Mouse (Mus musculus) midbrain, postnatal 0 days (tissue): ENCODE results near the gene Sdk2. TPM values are rescaled to one million over a fixed set of nuclear protein-coding genes. Genes with fewer than 3 reads are reported as not detected.

Experiments
- ATAC-seq: fragments of 200-750 bp; cut with Nextera tagmentation; 2 replicates; pipeline ENCODE4 v1.8.0; 2017; ENCODE audit warnings: moderate number of reproducible peaks, mild to moderate bottlenecking, moderate TSS enrichment, moderate library complexity; ENCODE audit not compliant: low FRiP score
- DNase-seq: peaks from one replicate; pipeline ENCODE4 v3.0.0-alpha.2; 2015; ENCODE audit warnings: low spot score
- H3K27ac ChIP-seq: fragments of 300-500 bp; sonication (generic); 2 replicates; pipeline ENCODE4 v1.5.1; 2014; ENCODE audit warnings: low read depth, mild to moderate bottlenecking, low read length, mixed read lengths
- H3K27me3 ChIP-seq: fragments of 300-500 bp; sonication (generic); 2 replicates; pipeline ENCODE4 v1.6.1; 2014; ENCODE audit warnings: low read length, control low read depth, mixed read lengths; ENCODE audit not compliant: insufficient read depth
- H3K36me3 ChIP-seq: fragments of 300-500 bp; sonication (generic); 2 replicates; pipeline ENCODE4 v1.6.1; 2014; ENCODE audit warnings: low read length, control low read depth, mixed read lengths; ENCODE audit not compliant: insufficient read depth
- H3K4me1 ChIP-seq: fragments of 300-500 bp; sonication (generic); 2 replicates; pipeline ENCODE4 v1.6.1; 2014; ENCODE audit warnings: mild to moderate bottlenecking, control low read depth, antibody characterized with exemption, low read length, mixed read lengths; ENCODE audit not compliant: insufficient read depth
- H3K4me2 ChIP-seq: fragments of 300-500 bp; sonication (generic); 2 replicates; pipeline ENCODE4 v1.6.1; 2014; ENCODE audit warnings: low read depth, mild to moderate bottlenecking, low read length, mixed read lengths; ENCODE audit not compliant: poor library complexity, severe bottlenecking
- H3K4me3 ChIP-seq: fragments of 300-500 bp; sonication (generic); 2 replicates; pipeline ENCODE4 v1.5.1; 2014; ENCODE audit warnings: low read depth, mild to moderate bottlenecking, low read length, moderate library complexity
- H3K9ac ChIP-seq: fragments of 300-500 bp; sonication (generic); replicated peaks from 2 replicates; pipeline ENCODE4 v1.6.1; 2014; ENCODE audit warnings: mild to moderate bottlenecking, low read length, moderate library complexity, mixed read lengths; ENCODE audit not compliant: poor library complexity, severe bottlenecking
- H3K9me3 ChIP-seq: fragments of 300-500 bp; sonication (generic); 2 replicates; pipeline ENCODE4 v1.6.1; 2016; ENCODE audit warnings: low read length, control low read depth
- CTCF ChIP-seq: IDR thresholded peaks from 2 replicates; pipeline ENCODE4 v1.5.1; 2016; ENCODE audit warnings: antibody characterized with exemption, mild to moderate bottlenecking
- WGBS: fragments of 180-500 bp; shearing (Covaris S2); extraction: QIAGEN DNeasy Blood & Tissue Kit; methylation state at CpG from one replicate; pipeline ENCODE4 v1.1.7; 2014; 5-methylcytosine and 5-hydroxymethylcytosine counted together
- polyA plus RNA-seq: library from polyadenylated mRNA; unstranded; fragments of >200 nt; fragmentation: Nextera tagmentation; extraction: Ambion mirVana; gene quantifications from 2 replicates; pipeline ENCODE4 v1.2.1, GENCODE M21; 2015
- total RNA-seq: library from RNA; depleted of rRNA; stranded (reverse); fragments of >200 nt; gene quantifications from 2 replicates; pipeline ENCODE4 v1.2.3, GENCODE M21; 2014

Sdk2 gene
- total and polyA plus RNA-seq, 2 experiments from 2014 or later, result 2.5 to 26.1 TPM

DNA sequence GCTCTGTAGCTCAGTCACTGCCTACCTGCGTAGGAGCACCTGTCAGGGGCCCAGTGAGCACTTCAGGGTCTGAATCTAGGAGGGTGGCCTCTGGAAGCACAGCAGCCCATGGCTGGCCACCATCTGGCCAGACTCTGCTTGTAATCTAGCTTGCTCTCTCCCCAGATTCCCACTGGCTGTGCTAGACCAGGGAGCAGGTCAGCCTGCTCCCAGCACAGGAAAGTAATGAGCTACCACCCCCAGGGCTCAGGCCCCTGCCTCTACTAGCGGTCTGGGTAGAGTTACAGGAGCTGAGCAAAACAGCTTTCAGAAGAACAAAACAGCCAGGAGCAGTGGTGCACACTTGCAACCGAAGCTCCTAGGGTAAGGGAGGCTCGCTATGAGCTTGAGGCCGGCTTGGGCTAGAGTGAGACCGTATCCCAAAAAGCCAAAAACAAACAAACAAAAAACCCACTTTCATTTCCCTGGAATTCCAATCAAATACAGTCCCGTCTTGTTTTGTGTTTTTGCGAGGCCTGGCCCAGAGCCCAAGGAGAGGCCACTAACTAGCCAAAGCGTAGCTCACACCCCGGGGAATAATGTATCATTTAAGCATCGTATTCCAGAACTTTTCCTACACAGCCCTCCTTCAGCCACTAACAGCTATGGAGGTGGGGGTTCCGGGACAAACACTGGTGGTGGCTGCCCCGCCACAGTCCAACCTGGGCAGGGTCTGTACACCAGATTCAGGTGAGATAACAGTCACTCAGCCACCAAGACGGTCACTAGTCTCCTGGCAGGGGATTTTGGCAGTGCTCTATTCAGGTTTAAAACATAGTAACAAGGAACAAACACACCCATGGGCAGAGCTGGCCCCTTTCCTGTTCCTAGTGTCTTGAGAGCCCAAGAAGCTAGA, 339.6 kb downstream of the Sdk2 start:
- no peak overlapping the region for H3K9ac ChIP-seq
- H3K4me2 ChIP-seq, result no peak overlapping the region
- 82% methylated on average over 14 of the region's 14 CpGs for WGBS
- ATAC-seq (no peak), DNase-seq (no peak)
- H3K27me3 ChIP-seq, result no peaks in the 10 kb centered on the region
- H3K4me1 ChIP-seq, result no peaks in the 10 kb centered on the region
- H3K36me3 ChIP-seq, result peaks cover 31% of the 10 kb centered on the region
- H3K4me3 ChIP-seq, result no peak overlapping the region
- H3K9me3 ChIP-seq, result no peaks in the 10 kb centered on the region
- no peak for TF ChIP-seq CTCF
- H3K27ac ChIP-seq, result no peak overlapping the region
